Mouse (Mus musculus) urinary bladder, postnatal 10 days (tissue): ENCODE measurements around the gene Umad1.
"Not testable (repeated sequence)": the region's sequence is repeated elsewhere in the genome, so short reads cannot be mapped to it uniquely, and the experiment has no call there.

Source experiments
- DNase-seq: peaks from one replicate; pipeline ENCODE4 v3.0.0; 2022; ENCODE audit warnings: low spot score

Umad1 gene

GRCm38 (mm10) chr6:8316201-8316600 lies 57.1 kb downstream of the Umad1 start:
- DNase-seq, result no peak

GRCm38 (mm10) chr6:8319591-8319990 lies 60.5 kb downstream of the Umad1 start:
- DNase-seq, result no peak

GRCm38 (mm10) chr6:8331496-8331895 lies 72.4 kb downstream of the Umad1 start:
- not testable (repeated sequence) for DNase-seq

GRCm38 (mm10) chr6:8333380-8333779 lies 74.3 kb downstream of the Umad1 start:
- DNase-seq, result no peak

- no peak for DNase-seq
These were observed 77.7 kb downstream of the Umad1 start for GRCm38 (mm10) chr6:8336487-8337390.

- no peak for DNase-seq
These were observed 80.4 kb downstream of the Umad1 start for GRCm38 (mm10) chr6:8339453-8339852.

GRCm38 (mm10) chr6:8343271-8343670 lies 84.2 kb downstream of the Umad1 start:
- DNase-seq, result no peak

- no peak for DNase-seq
These were observed 86.2 kb downstream of the Umad1 start for GRCm38 (mm10) chr6:8345219-8345856.

GRCm38 (mm10) chr6:8347154-8347553 lies 88.1 kb downstream of the Umad1 start:
- DNase-seq, result no peak

GRCm38 (mm10) chr6:8348344-8348743 lies 89.3 kb downstream of the Umad1 start:
- DNase-seq, result no peak

- DNase-seq, result no peak
These were observed 90.1 kb downstream of the Umad1 start for GRCm38 (mm10) chr6:8349060-8349670.

GRCm38 (mm10) chr6:8351507-8351906 lies 92.4 kb downstream of the Umad1 start:
- no peak for DNase-seq

GRCm38 (mm10) chr6:8352533-8353168 lies 93.6 kb downstream of the Umad1 start:
- no peak for DNase-seq

- no peak for DNase-seq
These were observed 94.4 kb downstream of the Umad1 start for GRCm38 (mm10) chr6:8353461-8353860.

GRCm38 (mm10) chr6:8354846-8355245 lies 95.8 kb downstream of the Umad1 start:
- no peak for DNase-seq

- DNase-seq, result no peak
These were observed 99.1 kb downstream of the Umad1 start for GRCm38 (mm10) chr6:8358232-8358631.

- no peak for DNase-seq
These were observed 99.7 kb downstream of the Umad1 start for GRCm38 (mm10) chr6:8358782-8359181.

GRCm38 (mm10) chr6:8360805-8361204 lies 101.7 kb downstream of the Umad1 start:
- no peak for DNase-seq

GRCm38 (mm10) chr6:8364033-8364756 lies 105.1 kb downstream of the Umad1 start:
- DNase-seq, result no peak

- no peak for DNase-seq
These were observed 105.7 kb downstream of the Umad1 start for GRCm38 (mm10) chr6:8364757-8365150.

GRCm38 (mm10) chr6:8367675-8368074 lies 108.6 kb downstream of the Umad1 start:
- no peak for DNase-seq
